Mouse (Mus musculus): ENCODE results near the gene Dnah10. TPM values are rescaled to one million over a fixed set of nuclear protein-coding genes. Genes with fewer than 3 reads are reported as not detected.

Dnah10 gene
- total RNA-seq (2012; rRNA removed): 1.7 and 2.3 TPM in 2 replicates

- H3K9ac ChIP-seq (ENCODE audit: insufficient read depth, low read depth, low read length, poor library complexity, severe bottlenecking): no peak within 1 kb of the TSS
- peak within 1 kb of the TSS; percentile 54 to 67 for H3K4me3 ChIP-seq (ENCODE audit: insufficient read depth in 1 of 2, low read depth in 1 of 2, low read length in 2 of 2, poor library complexity in 1 of 2, severe bottlenecking in 1 of 2)
- H3K36me3 ChIP-seq (ENCODE audit: control insufficient read depth, insufficient read depth, low read length, poor library complexity, severe bottlenecking): 0 out of 2 replicates have a peak, but pooled peaks cover 2% of the 10 kb centered on the region
- no peak for TF ChIP-seq CHD2 (IDR thresholded peaks at IDR 0.05; ENCODE audit: low read depth, low read length)
- no peak for TF ChIP-seq MAFK (IDR thresholded peaks at IDR 0.05; ENCODE audit: insufficient read depth, low read depth, low read length)
- no peak for TF ChIP-seq ZNF384 (IDR thresholded peaks at IDR 0.05; ENCODE audit: low read depth, low read length)
- TF ChIP-seq HCFC1 (IDR thresholded peaks at IDR 0.05; ENCODE audit: borderline replicate concordance, insufficient read depth, low read length): no peak
- TF ChIP-seq ZC3H11A (IDR thresholded peaks at IDR 0.05; ENCODE audit: borderline replicate concordance, low read depth, low read length): no peak
- no peak within 1 kb of the TSS for H3K27ac ChIP-seq (ENCODE audit: insufficient read depth, low read depth, low read length, poor library complexity, severe bottlenecking)
- H3K9me3 ChIP-seq (ENCODE audit: control insufficient read depth, insufficient read depth, low read depth, low read length): no peaks in the 10 kb centered on the region
- no peak for DNase-seq (ENCODE audit: low read depth, low spot score)
- in situ Hi-C loops (cut with MboI; ENCODE audit: low sequenced_read_pairs in 2 of 2, unreplicated experiment in 2 of 2): no loop called here
- peaks cover 0 to 6% of the 10 kb centered on the region in 2 experiments; a peak in 1 of 4 replicates for H3K4me1 ChIP-seq (ENCODE audit: control insufficient read depth in 2 of 2, insufficient read depth in 2 of 2, low read length in 2 of 2, poor library complexity in 1 of 2)
These were observed at the start of gene Dnah10 for GRCm38 (mm10) chr5:124724997-124725396. Dnah10 (plus strand) TSS chr5:124725085.

GRCm38 (mm10) chr5:124713741-124714140, 11.1 kb upstream of the Dnah10 start:
- Histone ChIP-seq H3K4me1 (ENCODE audit: control insufficient read depth in 2 of 2, insufficient read depth in 2 of 2, low read length in 2 of 2, poor library complexity in 1 of 2) (no peaks in the 10 kb centered on the region; a peak in 1 of 4 replicates), H3K9ac (ENCODE audit: insufficient read depth, low read depth, low read length, poor library complexity, severe bottlenecking) (no peak overlapping the region), H3K27ac (ENCODE audit: insufficient read depth, low read depth, low read length, poor library complexity, severe bottlenecking) (no peak overlapping the region), H3K4me3 (ENCODE audit: insufficient read depth in 1 of 2, low read depth in 1 of 2, low read length in 2 of 2, poor library complexity in 1 of 2, severe bottlenecking in 1 of 2) (no peak overlapping the region), H3K36me3 (ENCODE audit: control insufficient read depth, insufficient read depth, low read length, poor library complexity, severe bottlenecking) (peaks cover 20% of the 10 kb centered on the region; the same call in 1 of the 2 replicates), H3K9me3 (ENCODE audit: control insufficient read depth, insufficient read depth, low read depth, low read length) (no peaks in the 10 kb centered on the region)
- TF ChIP-seq ZNF384 (IDR thresholded peaks at IDR 0.05; ENCODE audit: low read depth, low read length): no peak
- no peak for TF ChIP-seq HCFC1 (IDR thresholded peaks at IDR 0.05; ENCODE audit: borderline replicate concordance, insufficient read depth, low read length)
- no peak for DNase-seq (ENCODE audit: low read depth, low spot score)
- in situ Hi-C loops (cut with MboI; ENCODE audit: low sequenced_read_pairs in 2 of 2, unreplicated experiment in 2 of 2): no loop called here

GRCm38 (mm10) chr5:124715135-124715534, 9.8 kb upstream of the Dnah10 start:
- in situ Hi-C loops (cut with MboI; ENCODE audit: low sequenced_read_pairs in 2 of 2, unreplicated experiment in 2 of 2): no loop called here
- TF ChIP-seq CHD2 (IDR thresholded peaks at IDR 0.05; ENCODE audit: low read depth, low read length): no peak
- TF ChIP-seq ZNF384 (IDR thresholded peaks at IDR 0.05; ENCODE audit: low read depth, low read length): no peak
- no peak for TF ChIP-seq HCFC1 (IDR thresholded peaks at IDR 0.05; ENCODE audit: borderline replicate concordance, insufficient read depth, low read length)
- TF ChIP-seq ZC3H11A (IDR thresholded peaks at IDR 0.05; ENCODE audit: borderline replicate concordance, low read depth, low read length): no peak
- TF ChIP-seq MAFK (IDR thresholded peaks at IDR 0.05; ENCODE audit: insufficient read depth, low read depth, low read length): no peak
- H3K9me3 ChIP-seq (ENCODE audit: control insufficient read depth, insufficient read depth, low read depth, low read length): no peaks in the 10 kb centered on the region
- no peak for DNase-seq (ENCODE audit: low read depth, low spot score)
- no peak overlapping the region for H3K9ac ChIP-seq (ENCODE audit: insufficient read depth, low read depth, low read length, poor library complexity, severe bottlenecking)
- H3K4me3 ChIP-seq (ENCODE audit: insufficient read depth in 1 of 2, low read depth in 1 of 2, low read length in 2 of 2, poor library complexity in 1 of 2, severe bottlenecking in 1 of 2): no peak overlapping the region
- H3K27ac ChIP-seq (ENCODE audit: insufficient read depth, low read depth, low read length, poor library complexity, severe bottlenecking): no peak overlapping the region
- no peaks in the 10 kb centered on the region; a peak in 1 of 4 replicates for H3K4me1 ChIP-seq (ENCODE audit: control insufficient read depth in 2 of 2, insufficient read depth in 2 of 2, low read length in 2 of 2, poor library complexity in 1 of 2)
- peaks cover 30% of the 10 kb centered on the region; the same call in 1 of the 2 replicates for H3K36me3 ChIP-seq (ENCODE audit: control insufficient read depth, insufficient read depth, low read length, poor library complexity, severe bottlenecking)

- no peaks in the 10 kb centered on the region for H3K9me3 ChIP-seq (ENCODE audit: control insufficient read depth, insufficient read depth, low read depth, low read length)
- H3K27ac ChIP-seq (ENCODE audit: insufficient read depth, low read depth, low read length, poor library complexity, severe bottlenecking): no peak overlapping the region
- in situ Hi-C loops (cut with MboI; ENCODE audit: low sequenced_read_pairs in 2 of 2, unreplicated experiment in 2 of 2): no loop called here
- H3K9ac ChIP-seq (ENCODE audit: insufficient read depth, low read depth, low read length, poor library complexity, severe bottlenecking): no peak overlapping the region
- peaks cover 27% of the 10 kb centered on the region; the same call in 1 of the 2 replicates for H3K36me3 ChIP-seq (ENCODE audit: control insufficient read depth, insufficient read depth, low read length, poor library complexity, severe bottlenecking)
- DNase-seq (ENCODE audit: low read depth, low spot score): no peak
- H3K4me3 ChIP-seq (ENCODE audit: insufficient read depth in 1 of 2, low read depth in 1 of 2, low read length in 2 of 2, poor library complexity in 1 of 2, severe bottlenecking in 1 of 2): no peak overlapping the region
- H3K4me1 ChIP-seq (ENCODE audit: control insufficient read depth in 2 of 2, insufficient read depth in 2 of 2, low read length in 2 of 2, poor library complexity in 1 of 2): no peaks in the 10 kb centered on the region
- no peak for TF ChIP-seq HCFC1 (IDR thresholded peaks at IDR 0.05; ENCODE audit: borderline replicate concordance, insufficient read depth, low read length)
- TF ChIP-seq CHD2 (IDR thresholded peaks at IDR 0.05; ENCODE audit: low read depth, low read length): no peak
- TF ChIP-seq ZNF384 (IDR thresholded peaks at IDR 0.05; ENCODE audit: low read depth, low read length): no peak
These were observed 6.9 kb upstream of the Dnah10 start for GRCm38 (mm10) chr5:124717969-124718368.

- in situ Hi-C loops (cut with MboI; ENCODE audit: low sequenced_read_pairs in 2 of 2, unreplicated experiment in 2 of 2): no loop called here
- TF ChIP-seq CHD2 (IDR thresholded peaks at IDR 0.05; ENCODE audit: low read depth, low read length) (no peak), HCFC1 (IDR thresholded peaks at IDR 0.05; ENCODE audit: borderline replicate concordance, insufficient read depth, low read length) (no peak), ZC3H11A (IDR thresholded peaks at IDR 0.05; ENCODE audit: borderline replicate concordance, low read depth, low read length) (no peak), ZNF384 (IDR thresholded peaks at IDR 0.05; ENCODE audit: low read depth, low read length) (no peak), MAFK (IDR thresholded peaks at IDR 0.05; ENCODE audit: insufficient read depth, low read depth, low read length) (no peak)
- Histone ChIP-seq H3K9ac (ENCODE audit: insufficient read depth, low read depth, low read length, poor library complexity, severe bottlenecking) (no peak overlapping the region), H3K27ac (ENCODE audit: insufficient read depth, low read depth, low read length, poor library complexity, severe bottlenecking) (no peak overlapping the region), H3K36me3 (ENCODE audit: control insufficient read depth, insufficient read depth, low read length, poor library complexity, severe bottlenecking) (peaks cover 27% of the 10 kb centered on the region; the same call in 1 of the 2 replicates), H3K4me3 (ENCODE audit: insufficient read depth in 1 of 2, low read depth in 1 of 2, low read length in 2 of 2, poor library complexity in 1 of 2, severe bottlenecking in 1 of 2) (no peak overlapping the region), H3K9me3 (ENCODE audit: control insufficient read depth, insufficient read depth, low read depth, low read length) (no peaks in the 10 kb centered on the region), H3K4me1 (ENCODE audit: control insufficient read depth in 2 of 2, insufficient read depth in 2 of 2, low read length in 2 of 2, poor library complexity in 1 of 2) (no peaks in the 10 kb centered on the region)
- DNase-seq (ENCODE audit: low read depth, low spot score): no peak
These were observed 6.5 kb upstream of the Dnah10 start for GRCm38 (mm10) chr5:124718396-124718795.
